Mouse (Mus musculus) hindbrain, embryonic 16.5 days (tissue): ENCODE data around the gene Ube2t. TPM values are rescaled to one million over a fixed set of nuclear protein-coding genes. Genes with fewer than 3 reads are reported as not detected.

ENCODE experiments used
- ATAC-seq: fragments of 200-750 bp; cut with Nextera tagmentation; 2 replicates; pipeline ENCODE4 v1.8.0; 2017; ENCODE audit warnings: moderate TSS enrichment, moderate library complexity
- H3K27ac ChIP-seq: fragments of 300-500 bp; sonication (generic); 2 replicates; pipeline ENCODE4 v1.5.1; 2014; ENCODE audit warnings: low read depth, mild to moderate bottlenecking, control low read depth, low read length, moderate library complexity
- H3K27me3 ChIP-seq: fragments of 300-500 bp; sonication (generic); replicated peaks from 2 replicates; pipeline ENCODE4 v1.6.1; 2014; ENCODE audit warnings: low read length; ENCODE audit not compliant: control insufficient read depth, insufficient read depth
- H3K36me3 ChIP-seq: fragments of 300-500 bp; sonication (generic); 2 replicates; pipeline ENCODE4 v1.6.1; 2014; ENCODE audit warnings: mild to moderate bottlenecking, low read length, moderate library complexity, mixed read lengths; ENCODE audit not compliant: control insufficient read depth, insufficient read depth
- H3K4me1 ChIP-seq: fragments of 300-500 bp; sonication (generic); 2 replicates; pipeline ENCODE4 v1.6.1; 2014; ENCODE audit warnings: low read depth, low read length; ENCODE audit not compliant: control insufficient read depth, insufficient read depth
- H3K4me2 ChIP-seq: fragments of 300-500 bp; sonication (generic); 2 replicates; pipeline ENCODE4 v1.6.1; 2014; ENCODE audit warnings: mild to moderate bottlenecking, low read length, control low read depth, moderate library complexity
- H3K4me3 ChIP-seq: fragments of 300-500 bp; sonication (generic); 2 replicates; pipeline ENCODE4 v1.5.1; 2014; ENCODE audit warnings: mild to moderate bottlenecking, low read length, control low read depth, moderate library complexity
- H3K9ac ChIP-seq: fragments of 300-500 bp; sonication (generic); 2 replicates; pipeline ENCODE4 v1.6.1; 2014; ENCODE audit warnings: low read depth, mild to moderate bottlenecking, control low read depth, low read length, moderate library complexity
- H3K9me3 ChIP-seq: fragments of 300-500 bp; sonication (generic); 2 replicates; pipeline ENCODE4 v1.6.1; 2014; ENCODE audit warnings: mild to moderate bottlenecking, low read length, moderate library complexity; ENCODE audit not compliant: control insufficient read depth
- WGBS: fragments of 180-500 bp; shearing (Covaris S2); extraction: QIAGEN DNeasy Blood & Tissue Kit; methylation state at CpG from one replicate; pipeline ENCODE4 v1.1.7; 2014; 5-methylcytosine and 5-hydroxymethylcytosine counted together
- polyA plus RNA-seq: library from polyadenylated mRNA; unstranded; fragments of >200 nt; fragmentation: Nextera tagmentation; extraction: Ambion mirVana; gene quantifications from 2 replicates; pipeline ENCODE4 v1.2.1, GENCODE M21; 2015

Gene Ube2t
- polyA plus RNA-seq, 1 experiment from 2014 or later, result 12.3 TPM

DNA sequence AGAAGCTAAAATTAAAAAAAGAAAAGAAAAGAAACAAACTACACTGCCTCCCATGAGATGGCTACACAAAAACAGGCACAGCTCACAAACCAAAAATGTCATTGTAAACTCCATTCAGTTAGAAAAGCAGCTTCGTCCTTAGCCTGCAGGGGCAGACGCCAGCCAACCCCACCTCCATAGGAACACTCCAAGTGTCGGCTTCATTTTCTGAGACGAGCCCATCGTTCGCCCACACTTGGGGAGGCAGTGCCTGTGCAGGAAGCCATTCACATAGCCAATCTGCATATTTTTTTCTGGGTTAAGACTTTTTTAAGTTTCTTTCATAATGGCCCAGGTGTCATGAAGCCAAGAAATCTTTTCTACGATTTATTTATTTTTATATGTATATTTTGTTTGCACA is 14.8 kb upstream of the Ube2t start:
- no peaks in the 10 kb centered on the region for H3K27me3 ChIP-seq
- WGBS, result 80% methylated on average over 7 of the region's 7 CpGs
- no peaks in the 10 kb centered on the region for H3K4me1 ChIP-seq
- no peaks in the 10 kb centered on the region for H3K36me3 ChIP-seq
- no peak overlapping the region for H3K9ac ChIP-seq
- no peak for ATAC-seq
- no peak overlapping the region for H3K4me2 ChIP-seq
- no peak overlapping the region for H3K4me3 ChIP-seq
- H3K27ac ChIP-seq, result no peak overlapping the region
- H3K9me3 ChIP-seq, result no peaks in the 10 kb centered on the region

DNA sequence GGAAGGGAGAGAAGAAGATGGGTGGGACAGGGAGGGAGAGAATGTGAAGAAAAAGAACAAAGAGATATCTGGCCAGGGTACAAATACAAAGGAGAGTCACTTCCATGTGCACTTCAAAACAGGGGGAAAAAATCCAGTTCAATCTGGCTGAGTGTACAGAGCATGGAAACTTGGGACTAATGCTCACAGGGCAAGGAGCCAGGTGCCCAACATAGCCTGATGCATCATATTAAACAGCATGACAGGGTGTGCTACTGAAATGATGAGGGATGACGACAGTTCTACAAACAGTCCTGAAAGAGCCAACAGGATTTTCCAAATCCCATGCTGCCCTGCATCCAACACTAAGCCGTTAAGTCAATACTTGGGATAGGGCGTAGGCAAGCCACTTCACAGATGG is 12.4 kb upstream of the Ube2t start:
- Histone ChIP-seq H3K4me3 (no peak overlapping the region), H3K4me2 (no peak overlapping the region), H3K36me3 (no peaks in the 10 kb centered on the region), H3K9ac (no peak overlapping the region), H3K27me3 (no peaks in the 10 kb centered on the region), H3K4me1 (peaks cover 12% of the 10 kb centered on the region), H3K27ac (no peak overlapping the region), H3K9me3 (no peaks in the 10 kb centered on the region)
- WGBS, result 74% methylated on average over 3 of the region's 3 CpGs
- ATAC-seq, result peak; percentile 38; the same call in 1 of the 2 replicates

DNA sequence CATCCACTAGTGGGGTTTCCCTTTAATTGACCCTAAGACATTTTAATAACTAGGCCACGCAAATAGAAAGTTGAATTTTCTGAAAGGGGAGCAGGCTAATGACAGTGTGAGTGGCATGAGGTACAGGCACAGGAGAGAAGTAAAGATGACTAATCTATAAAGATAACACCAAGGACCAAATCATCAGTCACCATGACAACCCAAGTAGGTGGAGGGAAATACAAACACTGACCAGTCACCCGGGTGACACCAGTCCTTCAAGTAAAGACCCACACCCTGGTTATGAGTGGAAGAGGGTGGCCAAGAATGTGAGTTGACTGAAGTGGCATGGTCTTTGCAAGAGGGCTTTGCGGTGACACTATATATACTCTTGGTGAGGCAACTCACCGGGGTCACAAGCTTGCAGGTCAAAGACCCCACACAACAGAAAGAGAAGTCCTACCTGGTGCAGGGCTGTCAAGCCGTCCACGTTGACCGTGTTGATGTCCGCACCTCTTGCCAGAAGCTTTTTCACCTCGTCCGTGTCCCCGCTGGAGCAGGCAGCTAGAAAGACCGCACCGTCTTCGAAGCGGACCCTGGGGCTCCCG is 7.2 kb upstream of the Ube2t start:
- Histone ChIP-seq H3K36me3 (no peaks in the 10 kb centered on the region), H3K27me3 (no peaks in the 10 kb centered on the region), H3K9me3 (no peaks in the 10 kb centered on the region), H3K4me1 (peaks cover 12% of the 10 kb centered on the region), H3K27ac (peak overlapping the region; percentile 84), H3K4me3 (peak overlapping the region; percentile 55), H3K4me2 (peak overlapping the region; percentile 79), H3K9ac (peak overlapping the region; percentile 73)
- 4% methylated on average over 16 of the region's 16 CpGs for WGBS
- ATAC-seq, result no peak; the same call in 1 of the 2 replicates

DNA sequence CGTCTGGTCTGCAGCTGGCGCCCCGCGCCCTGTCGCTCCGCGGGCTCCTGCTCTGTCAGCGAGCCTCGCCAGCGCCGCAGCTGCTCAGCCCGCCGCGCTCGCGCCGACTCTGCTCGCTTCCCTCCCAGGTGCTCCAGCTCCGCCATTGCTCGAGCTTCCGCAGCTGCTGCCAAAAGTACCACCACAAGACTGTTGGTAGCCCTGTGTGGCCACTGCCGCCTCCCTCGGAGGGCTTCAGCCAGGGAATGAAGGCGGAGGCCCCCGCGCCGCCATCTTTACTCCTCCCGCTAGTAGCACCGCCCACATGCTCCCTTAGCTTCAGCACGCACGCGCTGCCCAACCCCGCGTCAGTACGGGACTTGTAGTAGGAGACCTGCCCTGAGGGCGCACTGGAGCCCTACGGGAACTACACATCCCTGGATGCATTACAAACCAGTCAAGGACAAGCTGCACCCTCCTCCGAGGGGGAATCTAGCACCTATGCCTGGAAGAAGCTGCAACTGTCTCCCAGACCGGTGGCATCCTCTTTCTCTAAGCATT is 6.7 kb upstream of the Ube2t start, which contains the start of gene Ppp1r12b:
Ppp1r12b (minus strand) TSS at position 306 of the 540 bp plus-strand sequence.
- WGBS, result under 1% methylated on average over 39 of the region's 39 CpGs
- Histone ChIP-seq H3K27me3 (no peaks in the 10 kb centered on the region), H3K9me3 (no peaks in the 10 kb centered on the region), H3K36me3 (no peaks in the 10 kb centered on the region), H3K9ac (peak within 1 kb of the TSS; percentile 73), H3K27ac (peak within 1 kb of the TSS; percentile 84), H3K4me3 (peak within 1 kb of the TSS; percentile 55), H3K4me1 (peaks cover 12% of the 10 kb centered on the region), H3K4me2 (peak within 1 kb of the TSS; percentile 79)
- ATAC-seq, result peak; percentile 99

DNA sequence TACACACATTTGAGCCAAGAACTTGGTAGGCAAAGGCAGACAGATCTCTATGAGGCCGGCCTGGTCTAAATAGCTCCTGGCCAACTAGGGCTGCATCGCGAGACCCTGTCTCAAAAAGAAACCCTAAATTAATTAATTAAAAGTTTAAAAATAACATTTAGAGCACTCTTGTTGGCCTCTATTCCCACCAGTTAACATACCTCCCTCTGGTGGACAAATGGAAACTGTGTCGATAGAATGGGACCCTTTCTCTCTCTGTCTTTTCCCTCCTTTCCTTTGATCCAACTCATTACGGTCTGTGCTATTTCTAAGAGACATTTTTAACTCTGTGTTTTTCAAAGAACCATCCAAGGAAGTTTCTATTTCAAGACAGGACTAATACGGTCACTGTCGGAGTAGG is 1.7 kb upstream of the Ube2t start:
- H3K4me2 ChIP-seq, result no peak overlapping the region
- WGBS, result 62% methylated on average over 7 of the region's 7 CpGs
- no peak overlapping the region for H3K27ac ChIP-seq
- no peak for ATAC-seq
- H3K9ac ChIP-seq, result no peak overlapping the region
- no peaks in the 10 kb centered on the region for H3K27me3 ChIP-seq
- H3K4me3 ChIP-seq, result no peak overlapping the region
- peaks cover 7% of the 10 kb centered on the region for H3K4me1 ChIP-seq
- no peaks in the 10 kb centered on the region for H3K9me3 ChIP-seq
- no peaks in the 10 kb centered on the region for H3K36me3 ChIP-seq

DNA sequence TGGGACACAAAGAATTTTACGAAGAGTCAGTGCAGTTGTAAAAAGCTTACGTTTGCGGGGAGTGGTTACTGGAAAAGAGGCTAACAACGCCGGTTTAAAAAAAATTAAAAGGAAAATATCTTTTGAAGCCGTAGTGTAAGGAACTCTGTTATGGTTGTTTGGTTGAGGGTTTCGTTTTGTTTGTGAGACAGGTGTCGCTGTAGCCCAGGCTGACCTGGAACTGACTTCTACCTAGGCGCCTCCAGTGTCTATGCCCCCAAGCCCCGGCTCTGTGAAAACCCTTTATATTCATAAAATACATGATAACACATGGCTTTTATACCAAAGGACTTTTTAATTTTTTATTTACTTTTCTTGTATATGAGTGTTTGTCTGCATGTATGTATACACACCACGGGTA is 456 bp downstream of the Ube2t start:
- ATAC-seq, result peak; percentile 55
- peaks cover 7% of the 10 kb centered on the region for H3K4me1 ChIP-seq
- peak overlapping the region; percentile 87 for H3K4me2 ChIP-seq
- 3% methylated on average over 11 of the region's 11 CpGs for WGBS
- H3K9me3 ChIP-seq, result no peaks in the 10 kb centered on the region
- peak overlapping the region; percentile 87 for H3K4me3 ChIP-seq
- peak overlapping the region; percentile 72 for H3K9ac ChIP-seq
- no peaks in the 10 kb centered on the region for H3K27me3 ChIP-seq
- no peaks in the 10 kb centered on the region for H3K36me3 ChIP-seq
- H3K27ac ChIP-seq, result no peak overlapping the region

DNA sequence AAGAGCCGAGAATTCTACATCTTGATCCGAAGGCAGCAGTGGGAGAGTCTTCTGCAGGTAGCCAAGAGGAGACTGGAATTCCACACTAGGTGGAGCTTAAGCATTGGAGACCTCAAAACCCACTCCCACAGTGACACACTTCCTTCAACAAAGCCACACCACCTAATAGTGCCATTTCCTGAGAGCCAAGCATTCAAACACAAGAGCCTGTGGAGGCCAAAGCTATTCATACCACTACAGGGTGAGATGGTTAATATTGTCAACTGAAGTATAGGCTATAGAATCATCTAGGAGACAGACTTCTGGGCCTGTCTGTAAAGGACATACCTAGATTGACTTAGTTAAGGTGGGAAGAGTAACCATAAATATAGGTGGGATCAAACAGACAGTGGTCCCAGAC is 3.1 kb downstream of the Ube2t start:
- H3K4me3 ChIP-seq, result no peak overlapping the region
- H3K36me3 ChIP-seq, result no peaks in the 10 kb centered on the region
- H3K27me3 ChIP-seq, result no peaks in the 10 kb centered on the region
- H3K4me1 ChIP-seq, result peaks cover 7% of the 10 kb centered on the region
- H3K9ac ChIP-seq, result no peak overlapping the region
- H3K27ac ChIP-seq, result no peak overlapping the region
- H3K4me2 ChIP-seq, result no peak overlapping the region
- WGBS, result 93% methylated on average over 2 of the region's 2 CpGs
- H3K9me3 ChIP-seq, result no peaks in the 10 kb centered on the region
- ATAC-seq, result no peak

DNA sequence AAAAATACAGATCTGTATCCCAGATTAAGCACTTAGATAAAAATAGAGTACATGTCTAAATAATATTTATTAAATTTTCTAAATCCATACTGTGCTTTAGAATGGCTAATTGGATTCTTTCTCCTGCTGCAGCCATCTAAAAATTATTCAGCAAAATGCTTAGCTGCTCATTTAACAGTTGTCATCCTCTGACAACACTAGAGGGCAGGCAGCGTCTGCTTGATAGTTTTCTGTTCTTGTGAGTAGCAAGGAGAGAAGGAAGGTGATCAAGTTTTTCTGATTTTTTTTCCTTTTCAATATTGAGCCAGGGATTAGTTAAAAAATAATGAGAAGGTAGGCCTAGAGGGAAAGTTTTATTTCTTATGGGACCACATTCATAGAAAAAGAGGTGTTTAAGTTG is 10.6 kb downstream of the Ube2t start:
- ATAC-seq, result no peak
- no peak overlapping the region for H3K4me2 ChIP-seq
- H3K4me1 ChIP-seq, result no peaks in the 10 kb centered on the region
- H3K27ac ChIP-seq, result no peak overlapping the region
- H3K4me3 ChIP-seq, result no peak overlapping the region
- 73% methylated on average over 1 of the region's 1 CpGs for WGBS
- H3K27me3 ChIP-seq, result no peaks in the 10 kb centered on the region
- H3K9ac ChIP-seq, result no peak overlapping the region
- H3K9me3 ChIP-seq, result no peaks in the 10 kb centered on the region
- no peaks in the 10 kb centered on the region for H3K36me3 ChIP-seq

DNA sequence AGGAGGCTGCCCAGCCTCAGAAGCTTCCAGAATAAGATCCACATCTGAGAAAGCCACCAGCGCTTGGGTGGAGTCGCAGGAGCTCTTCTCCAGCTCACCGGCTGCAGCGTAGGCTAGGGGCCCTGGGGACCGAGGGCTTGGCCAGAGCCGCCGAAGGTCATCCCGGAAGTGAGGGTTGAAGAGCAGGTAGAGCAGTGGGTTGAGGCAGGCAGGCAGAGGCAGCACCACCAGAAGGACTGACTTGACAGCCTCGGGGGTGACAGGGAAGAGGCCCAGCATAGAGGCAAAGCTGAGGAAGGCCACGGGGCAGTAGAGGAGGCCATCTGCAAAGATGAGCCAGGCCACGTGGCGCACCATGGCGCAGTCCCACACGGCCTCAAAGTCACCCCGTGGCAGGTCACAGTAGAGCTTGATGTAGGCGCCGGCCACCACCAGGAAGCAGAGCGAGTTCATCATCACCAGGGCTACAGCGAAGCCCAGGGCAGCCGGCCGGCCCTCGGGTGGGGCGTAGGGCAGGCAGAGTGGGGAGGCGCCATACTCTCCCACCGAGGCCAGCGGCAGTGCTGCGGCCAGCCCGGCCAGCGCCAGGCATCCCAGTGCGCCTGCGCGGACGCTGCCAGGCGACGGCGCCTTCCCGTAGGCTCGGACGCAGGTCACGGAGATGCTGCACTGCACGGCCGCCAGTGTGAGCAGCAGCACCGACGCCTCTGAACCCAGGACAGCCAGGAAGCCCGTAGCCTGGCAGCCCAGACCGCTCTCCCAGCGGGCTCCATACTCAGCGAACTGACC is 25.0 kb downstream of the Ube2t start:
- Histone ChIP-seq H3K9ac (peak overlapping the region; percentile 69), H3K36me3 (no peaks in the 10 kb centered on the region), H3K27ac (no peak overlapping the region), H3K27me3 (0 out of 2 replicates have a peak, but pooled peaks cover 2% of the 10 kb centered on the region), H3K4me3 (peak overlapping the region; percentile 44), H3K4me1 (peaks cover 2% of the 10 kb centered on the region; the same call in 1 of the 2 replicates), H3K4me2 (peak overlapping the region; percentile 84), H3K9me3 (no peaks in the 10 kb centered on the region; the same call in 1 of the 2 replicates)
- ATAC-seq, result peak; percentile 85
- 31% methylated on average over 43 of the region's 48 CpGs for WGBS
